Mouse (Mus musculus) ES-E14 (cell line): Measurements from ENCODE around the gene Smim5. TPM values are rescaled to one million over a fixed set of nuclear protein-coding genes. Genes with fewer than 3 reads are reported as not detected.

ENCODE experiments used
- DNase-seq: peaks from one replicate; pipeline ENCODE4 v3.0.0-alpha.2; 2013; ENCODE audit warnings: low read depth, low spot score
- H3K27ac ChIP-seq: 2 replicates; pipeline ENCODE4 v1.5.1; 2012; ENCODE audit warnings: low read depth, mild to moderate bottlenecking, low read length, moderate library complexity, mixed read lengths; ENCODE audit not compliant: poor library complexity, insufficient read depth, severe bottlenecking
- H3K36me3 ChIP-seq: 2 replicates; pipeline ENCODE4 v1.6.1; 2012; ENCODE audit warnings: mild to moderate bottlenecking, low read length, moderate library complexity, mixed read lengths; ENCODE audit not compliant: control insufficient read depth, poor library complexity, insufficient read depth, severe bottlenecking
- H3K4me1 ChIP-seq, 2 experiments: fragments of 150-350 bp in 1 of 2; sonication (generic) in 1 of 2; 2 replicates each; pipeline ENCODE4 v1.6.1; 2012; ENCODE audit warnings: low read length in 2 of 2, mild to moderate bottlenecking in 1 of 2, mixed read lengths in 1 of 2; ENCODE audit not compliant: control insufficient read depth in 2 of 2, insufficient read depth in 2 of 2, poor library complexity in 1 of 2
- H3K4me3 ChIP-seq, 2 experiments: fragments of 150-350 bp in 1 of 2; sonication (generic) in 1 of 2; 2 replicates each; pipeline ENCODE4 v1.5.1; 2012; ENCODE audit warnings: low read length in 2 of 2, low read depth in 1 of 2, mild to moderate bottlenecking in 1 of 2, mixed read lengths in 1 of 2; ENCODE audit not compliant: insufficient read depth in 1 of 2, poor library complexity in 1 of 2, severe bottlenecking in 1 of 2
- H3K9ac ChIP-seq: 2 replicates; pipeline ENCODE4 v1.6.1; 2012; ENCODE audit warnings: low read depth, mild to moderate bottlenecking, low read length, mixed read lengths; ENCODE audit not compliant: poor library complexity, insufficient read depth, severe bottlenecking
- H3K9me3 ChIP-seq: fragments of 150-350 bp; sonication (generic); 2 replicates; pipeline ENCODE4 v1.6.1; 2012; ENCODE audit warnings: low read depth, mild to moderate bottlenecking, low read length; ENCODE audit not compliant: control insufficient read depth, insufficient read depth
- CHD2 ChIP-seq: IDR thresholded peaks from 2 replicates; pipeline ENCODE4 v1.6.1; 2014; ENCODE audit warnings: mild to moderate bottlenecking, low read depth, low read length, inconsistent platforms
- HCFC1 ChIP-seq: IDR thresholded peaks from 2 replicates; pipeline ENCODE4 v1.6.1; 2012; ENCODE audit warnings: low read length, inconsistent platforms, borderline replicate concordance; ENCODE audit not compliant: insufficient read depth
- MAFK ChIP-seq: IDR thresholded peaks from 2 replicates; pipeline ENCODE4 v1.6.1; 2014; ENCODE audit warnings: mild to moderate bottlenecking, low read depth, low read length, inconsistent platforms; ENCODE audit not compliant: insufficient read depth
- ZC3H11A ChIP-seq: IDR thresholded peaks from 2 replicates; pipeline ENCODE4 v1.6.1; 2012; ENCODE audit warnings: low read depth, mild to moderate bottlenecking, inconsistent platforms, low read length, borderline replicate concordance
- ZNF384 ChIP-seq: IDR thresholded peaks from 2 replicates; pipeline ENCODE4 v1.6.1; 2012; ENCODE audit warnings: low read depth, low read length, inconsistent platforms
- in situ Hi-C, 2 experiments: fragments of 600-800 bp; cut with MboI; formaldehyde crosslinking; loops; one replicate each; pipeline ENCODE4 v1.15.1; 2025; ENCODE audit warnings: low sequenced_read_pairs in 2 of 2, inconsistent platforms in 1 of 2; ENCODE audit not compliant: unreplicated experiment in 2 of 2
- total RNA-seq: library from RNA; depleted of rRNA; stranded (reverse); fragments of 300-350 nt; gene quantifications from 2 replicates; pipeline ENCODE4 v1.2.3, GENCODE M21; 2012

The Smim5 gene
- total RNA-seq, 1 experiment: 0.67 TPM

DNA sequence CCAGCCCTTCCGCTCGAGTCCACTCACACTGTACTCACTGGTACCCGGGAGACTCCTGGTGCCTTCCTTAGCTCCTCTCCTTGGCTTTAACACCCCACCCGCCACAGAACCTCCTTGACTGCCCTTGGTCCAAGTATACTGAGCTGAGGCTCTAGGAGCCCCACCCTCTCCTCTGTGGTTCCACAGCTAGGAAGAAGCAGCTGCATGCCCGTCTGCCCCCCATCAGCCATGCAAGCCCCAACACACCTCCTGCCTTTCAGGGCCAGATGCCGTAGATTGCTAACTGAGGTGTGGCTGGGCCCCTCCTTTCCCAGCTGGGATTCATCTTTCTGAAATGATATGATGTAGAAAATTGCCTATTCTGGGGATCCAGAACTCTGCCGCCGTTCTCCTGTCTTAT, 45.5 kb downstream of the Smim5 start:
- Histone ChIP-seq H3K27ac (peak overlapping the region; percentile 84; the same call in 1 of the 2 replicates), H3K36me3 (peaks cover 33% of the 10 kb centered on the region), H3K9me3 (no peaks in the 10 kb centered on the region), H3K9ac (peak overlapping the region; percentile 9; the same call in 1 of the 2 replicates), H3K4me3 (peak overlapping the region; percentile 10 to 31; a peak in 2 of 4 replicates), H3K4me1 (peaks cover 2 to 7% of the 10 kb centered on the region in 2 experiments; a peak in 2 of 4 replicates)
- peak; percentile 41 for DNase-seq
- in situ Hi-C loops: no loop called here
- TF ChIP-seq ZC3H11A (no peak), MAFK (no peak), CHD2 (no peak), ZNF384 (no peak), HCFC1 (no peak)

DNA sequence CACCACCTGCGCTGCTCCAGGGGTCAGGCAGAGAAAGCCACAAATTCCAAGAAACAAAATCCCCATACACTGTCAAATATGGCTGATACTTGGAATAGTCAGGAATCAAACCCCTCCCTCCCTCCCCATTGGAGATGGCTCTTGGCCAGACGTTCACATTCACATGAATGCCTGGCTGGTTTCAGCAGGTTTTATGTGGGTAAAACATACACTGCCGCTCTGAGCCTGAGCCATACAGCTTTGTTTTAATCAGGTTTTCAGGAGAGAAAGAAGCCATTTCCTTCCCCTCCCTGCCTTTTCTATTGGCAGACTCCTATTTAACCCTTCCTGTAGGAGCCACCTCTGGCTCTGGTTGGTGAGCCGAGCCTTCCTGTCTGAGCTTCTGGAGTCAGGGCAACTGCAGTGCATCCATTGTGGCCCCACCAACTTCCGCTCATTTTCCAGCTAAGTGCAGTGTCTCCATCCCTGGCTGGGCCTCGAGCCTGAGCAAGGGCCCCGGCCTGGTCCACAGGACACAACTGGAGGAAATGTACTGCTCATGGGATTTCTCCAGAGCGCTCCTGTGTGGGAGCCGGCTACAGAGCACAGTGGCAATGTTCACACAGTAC, 46.6 kb downstream of the Smim5 start:
- Histone ChIP-seq H3K9me3 (no peaks in the 10 kb centered on the region), H3K27ac (peak overlapping the region; percentile 84), H3K9ac (peak overlapping the region; percentile 44; the same call in 1 of the 2 replicates), H3K36me3 (peaks cover 33% of the 10 kb centered on the region), H3K4me3 (no peak overlapping the region), H3K4me1 (peaks cover 2 to 7% of the 10 kb centered on the region in 2 experiments; a peak in 2 of 4 replicates)
- DNase-seq: no peak
- in situ Hi-C loops: no loop called here
- no peak for TF ChIP-seq MAFK
- TF ChIP-seq ZC3H11A: no peak
- TF ChIP-seq CHD2: no peak
- TF ChIP-seq HCFC1: no peak
- TF ChIP-seq ZNF384: no peak

DNA sequence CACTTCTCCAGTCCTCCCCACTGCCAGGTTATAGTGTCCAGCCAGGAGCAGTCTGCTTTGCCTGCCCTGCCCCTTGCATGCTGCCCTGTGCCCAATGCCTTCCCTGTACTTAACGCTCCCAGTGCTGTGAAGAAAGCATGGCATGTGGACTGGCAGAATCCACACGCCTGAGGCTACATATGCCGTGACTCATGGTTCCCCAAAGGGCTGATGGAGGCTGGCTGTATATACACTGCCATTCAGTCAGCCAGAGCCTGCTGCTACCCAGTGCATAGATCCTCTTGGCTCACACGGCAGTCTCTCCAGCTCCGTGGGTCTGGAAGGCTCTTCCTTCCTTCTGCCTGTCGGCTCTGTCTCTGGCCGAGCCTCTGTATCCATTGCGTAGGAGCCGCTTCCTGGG, 48.5 kb downstream of the Smim5 start:
- Histone ChIP-seq H3K27ac (no peak overlapping the region), H3K36me3 (peaks cover 32% of the 10 kb centered on the region), H3K9me3 (no peaks in the 10 kb centered on the region), H3K9ac (no peak overlapping the region), H3K4me3 (no peak overlapping the region), H3K4me1 (peaks cover 2 to 7% of the 10 kb centered on the region in 2 experiments; a peak in 2 of 4 replicates)
- in situ Hi-C loops: no loop called here
- DNase-seq: no peak
- TF ChIP-seq ZNF384: no peak
- no peak for TF ChIP-seq ZC3H11A
- TF ChIP-seq CHD2: no peak

DNA sequence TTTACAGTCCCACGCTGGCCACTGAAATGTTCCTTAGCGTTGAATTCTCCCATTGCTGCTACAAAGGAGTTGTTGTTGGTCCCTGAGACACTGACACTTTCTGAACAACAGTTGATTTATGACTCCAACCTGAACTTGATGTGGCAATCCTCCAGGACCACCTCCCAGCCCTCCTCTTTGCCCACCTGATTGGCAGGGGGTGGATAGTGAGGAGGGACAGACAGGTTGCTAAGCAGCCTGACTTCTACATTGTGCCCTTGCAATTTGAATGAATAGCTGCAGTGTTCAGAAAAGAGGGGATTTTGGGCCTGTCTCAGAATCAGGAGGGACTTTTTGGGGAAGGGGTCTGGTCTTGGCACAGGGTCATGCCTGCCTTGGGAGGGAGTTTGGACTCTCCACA, 51.0 kb downstream of the Smim5 start:
- no peak overlapping the region for H3K9ac ChIP-seq
- no peak overlapping the region for H3K4me3 ChIP-seq
- H3K27ac ChIP-seq: no peak overlapping the region
- no peak for DNase-seq
- H3K4me1 ChIP-seq: peaks cover 2 to 11% of the 10 kb centered on the region in 2 experiments; a peak in 2 of 4 replicates
- no peak for TF ChIP-seq MAFK
- TF ChIP-seq CHD2: no peak
- no peak for TF ChIP-seq ZC3H11A
- no peak for TF ChIP-seq ZNF384
- TF ChIP-seq HCFC1: no peak
- peaks cover 38% of the 10 kb centered on the region for H3K36me3 ChIP-seq
- in situ Hi-C loops: no loop called here
- H3K9me3 ChIP-seq: no peaks in the 10 kb centered on the region
